Mouse (Mus musculus) layer of hippocampus, postnatal 25 days (tissue): ENCODE data around the gene Lias. TPM values are rescaled to one million over a fixed set of nuclear protein-coding genes. Genes with fewer than 3 reads are reported as not detected.

ENCODE experiments used
- DNase-seq, 2 experiments: peaks; one replicate each; pipeline ENCODE4 v3.0.0; 2022; ENCODE audit warnings: mixed read lengths in 2 of 2, low spot score in 1 of 2; ENCODE audit errors: extremely low spot score in 1 of 2
- total RNA-seq, 2 experiments: library from RNA; stranded (reverse); gene quantifications; 2 replicates each; pipeline ENCODE4 v1.2.3; 2021

The Lias gene
- total RNA-seq, 2 experiments from 2014 or later = 27.7 to 34.2 TPM

- no peak for DNase-seq
These were observed 31.5 kb downstream of the Lias start for GRCm38 (mm10) chr5:65422803-65423202.

- DNase-seq = no peak
These were observed 32.9 kb downstream of the Lias start for GRCm38 (mm10) chr5:65424215-65424614.

GRCm38 (mm10) chr5:65425251-65425650 lies 34.0 kb downstream of the Lias start:
- DNase-seq = no peak

GRCm38 (mm10) chr5:65428321-65428720 lies 37.0 kb downstream of the Lias start:
- no peak for DNase-seq

- no peak for DNase-seq
These were observed 38.1 kb downstream of the Lias start for GRCm38 (mm10) chr5:65429441-65429840.

- no peak for DNase-seq
These were observed 43.4 kb downstream of the Lias start for GRCm38 (mm10) chr5:65434471-65435362.

GRCm38 (mm10) chr5:65435363-65435805 lies 44.1 kb downstream of the Lias start:
- DNase-seq = peak in 1 of 2 experiments; percentile 17

- peak; percentile 80 to 89 for DNase-seq
These were observed 44.7 kb downstream of the Lias start, which contains the start of gene Ugdh for GRCm38 (mm10) chr5:65435806-65436561. Gene Ugdh (minus strand): TSS chr5:65435949.

- DNase-seq = no peak
These were observed 46.7 kb downstream of the Lias start for GRCm38 (mm10) chr5:65438041-65438440.

- DNase-seq = no peak
These were observed 53.7 kb downstream of the Lias start for GRCm38 (mm10) chr5:65444981-65445380.

GRCm38 (mm10) chr5:65446756-65447155 lies 55.5 kb downstream of the Lias start:
- DNase-seq = no peak

- DNase-seq = no peak
These were observed 56.5 kb downstream of the Lias start for GRCm38 (mm10) chr5:65447826-65448225.

GRCm38 (mm10) chr5:65448941-65449340 lies 57.6 kb downstream of the Lias start:
- DNase-seq = no peak

GRCm38 (mm10) chr5:65454771-65455170 lies 63.5 kb downstream of the Lias start:
- DNase-seq = no peak

GRCm38 (mm10) chr5:65457086-65457827 lies 66.0 kb downstream of the Lias start:
- no peak for DNase-seq

GRCm38 (mm10) chr5:65457846-65458245 lies 66.5 kb downstream of the Lias start:
- no peak for DNase-seq

- DNase-seq = no peak
These were observed 68.2 kb downstream of the Lias start for GRCm38 (mm10) chr5:65459454-65459853.
